In the genomic region with DNA sequence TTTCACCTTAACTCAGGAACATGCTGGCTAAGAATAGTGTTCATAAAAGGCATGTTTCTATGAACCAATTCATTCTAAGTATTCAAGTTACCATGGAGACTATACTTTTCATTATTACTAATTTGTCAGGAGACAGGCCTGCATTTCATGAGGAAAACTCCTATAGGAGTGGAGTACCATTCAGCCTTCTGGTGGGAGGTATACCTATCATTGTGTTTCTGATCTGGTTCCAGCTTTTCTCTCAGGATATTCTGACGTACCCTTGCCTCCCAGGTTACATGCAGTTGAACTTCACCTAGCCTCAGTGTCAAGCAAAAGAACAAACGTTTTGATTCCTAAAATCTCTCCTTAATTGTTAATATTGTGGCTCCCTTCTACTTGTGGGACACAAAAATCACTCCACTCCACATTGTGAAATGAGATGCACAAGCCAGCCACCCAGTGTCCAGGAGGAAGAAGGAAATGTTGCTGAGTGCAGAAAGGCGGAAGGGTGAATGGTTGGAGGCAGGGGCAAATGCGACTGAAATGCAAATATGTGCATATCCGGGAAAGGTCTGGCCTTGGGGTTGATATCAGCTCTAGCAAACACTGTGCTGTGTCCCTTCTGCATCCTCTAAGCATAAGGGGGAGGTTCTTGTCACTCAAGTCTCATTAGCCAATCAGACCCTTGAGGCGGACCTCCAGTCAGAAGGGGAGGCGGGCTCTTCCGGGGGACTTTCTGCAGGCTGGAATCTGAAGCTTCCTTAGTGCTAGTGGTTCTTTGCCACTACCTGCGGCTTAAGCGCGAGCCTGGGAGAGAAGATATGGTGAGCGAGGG, we compare ENCODE assay signal across 8 mouse cellular contexts. TPM values are rescaled to one million over a fixed set of nuclear protein-coding genes. Genes with fewer than 3 reads are reported as not detected.
DNase-seq lines count a peak whose midpoint lies in the region; ATAC-seq and TF ChIP-seq lines count a peak whose summit lies in the region.

TSS of gene D130040H23Rik (plus strand) at position 695 of the 817 bp plus-strand sequence.

- H3K4me1 ChIP-seq in heart, embryonic 13.5 days, result peaks cover 11% of the 10 kb centered on the region; the same call in 1 of the 2 replicates
- H3K4me1 ChIP-seq in liver, embryonic 12.5 days, result peaks cover 11% of the 10 kb centered on the region

- ATAC-seq in CD4-positive, CD25-positive, alpha-beta regulatory T cell, adult 4 months, result peak; percentile 100
- ATAC-seq in heart, embryonic 13.5 days (ENCODE audit: extremely low read depth, insufficient number of reproducible peaks, low FRiP score, low TSS enrichment), result peak; percentile 94
- peak; percentile 98 for ATAC-seq in liver, embryonic 12.5 days

- no peaks in the 10 kb centered on the region for H3K9me3 ChIP-seq in heart, embryonic 13.5 days
- no peaks in the 10 kb centered on the region for H3K9me3 ChIP-seq in liver, embryonic 12.5 days (replicated peaks)

- peak; percentile 40; the same call in 1 of the 2 replicates for TF ChIP-seq POLR2A in brain, embryonic 14.5 days (IDR thresholded peaks at IDR 0.05; ENCODE audit: borderline replicate concordance, extremely low read depth, insufficient read depth, insufficient read length, poor library complexity, severe bottlenecking)

- H3K4me3 ChIP-seq in heart, embryonic 13.5 days, result peak within 1 kb of the TSS; percentile 67
- peak within 1 kb of the TSS; percentile 58 for H3K4me3 ChIP-seq in liver, embryonic 12.5 days

- peak within 1 kb of the TSS; percentile 88 for H3K9ac ChIP-seq in heart, embryonic 13.5 days
- H3K9ac ChIP-seq in liver, embryonic 12.5 days, result peak within 1 kb of the TSS; percentile 60

- WGBS in heart, embryonic 13.5 days, result 8% methylated on average over 12 of the region's 12 CpGs
- 8% methylated on average over 12 of the region's 12 CpGs for WGBS in liver, embryonic 12.5 days (ENCODE audit: insufficient replicate concordance)

- H3K27me3 ChIP-seq in heart, embryonic 13.5 days (replicated peaks), result no peaks in the 10 kb centered on the region
- no peaks in the 10 kb centered on the region for H3K27me3 ChIP-seq in liver, embryonic 12.5 days (replicated peaks)
- no peaks in the 10 kb centered on the region for H3K27me3 ChIP-seq in splenic B cell, adult 2 months (ENCODE audit: control insufficient read depth, insufficient read depth, low read length, poor library complexity, severe bottlenecking)

- DNase-seq in brain, embryonic 14.5 days (ENCODE audit: low read depth), result peak; percentile 98
- DNase-seq in fat pad, adult 2 months (ENCODE audit: extremely low read depth, low read depth, low spot score), result peak; percentile 11
- peak; percentile 85 for DNase-seq in kidney, postnatal 14 days
- peak; percentile 85 for DNase-seq in naive thymus-derived CD4-positive, alpha-beta T cell, adult 2 months (ENCODE audit: low read depth)
- DNase-seq in splenic B cell, adult 2 months (ENCODE audit: low read depth, low spot score), result peak; percentile 93

- H3K27ac ChIP-seq in heart, embryonic 13.5 days (replicated peaks), result peak within 1 kb of the TSS; percentile 61
- H3K27ac ChIP-seq in liver, embryonic 12.5 days, result peak within 1 kb of the TSS; percentile 47; the same call in 1 of the 2 replicates

- peak within 1 kb of the TSS; percentile 72 for H3K4me2 ChIP-seq in heart, embryonic 13.5 days
- H3K4me2 ChIP-seq in liver, embryonic 12.5 days, result peak within 1 kb of the TSS; percentile 63

- TF ChIP-seq CTCF in brain, embryonic 14.5 days (IDR thresholded peaks at IDR 0.05; ENCODE audit: borderline replicate concordance, extremely low read depth, insufficient read depth, insufficient read length), result no peak

- H3K36me3 ChIP-seq in heart, embryonic 13.5 days, result peaks cover 17% of the 10 kb centered on the region
- H3K36me3 ChIP-seq in liver, embryonic 12.5 days, result no peaks in the 10 kb centered on the region
- H3K36me3 ChIP-seq in splenic B cell, adult 2 months (ENCODE audit: control insufficient read depth, insufficient read depth, low read length, poor library complexity, severe bottlenecking), result 0 out of 2 replicates have a peak, but pooled peaks cover 3% of the 10 kb centered on the region

RNA-seq across cellular contexts. Expression of gene D130040H23Rik, which starts in this region (rescaled TPM):
- polyA plus RNA-seq in CD4-positive, CD25-positive, alpha-beta regulatory T cell, adult 4 months (2017; shearing (Covaris generic)), result 10 to 100 TPM; 36.7 to 37.4 TPM
- polyA plus RNA-seq in brain, embryonic 14.5 days (2012; rRNA removed), result 3.8 and 7.3 TPM in 2 replicates
- 2.9 and 3.2 TPM in 2 replicates for polyA plus RNA-seq in heart, embryonic 13.5 days (2015; fragmentation: Nextera tagmentation; extraction: Ambion mirVana)
- 2.0 and 2.2 TPM in 2 replicates for polyA plus RNA-seq in liver, embryonic 12.5 days (2016; fragmentation: Nextera tagmentation; extraction: Ambion mirVana)

Comparison
In these comparisons a context has a peak if more than half of its experiments do, and no peak if none do; other contexts are left out.
1. Peak in every context shown above with its lines: DNase-seq, ATAC-seq, H3K4me3 ChIP-seq and H3K27ac ChIP-seq.
2. DNase-seq: peak in every context shown above with its lines; median percentile 98 in brain, embryonic 14.5 days; 93 in splenic B cell, adult 2 months; 85 in kidney, postnatal 14 days; 85 in naive thymus-derived CD4-positive, alpha-beta T cell, adult 2 months; 11 in fat pad, adult 2 months.